8 mouse cellular contexts compared by ENCODE assay signal in genomic region chr6:39205064-39205649, GRCm38 (mm10). TPM values are rescaled to one million over a fixed set of nuclear protein-coding genes. Genes with fewer than 3 reads are reported as not detected.
DNase-seq lines count a peak whose midpoint lies in the region; ATAC-seq and TF ChIP-seq lines count a peak whose summit lies in the region.

No protein-coding gene starts in this region.

- no peaks in the 10 kb centered on the region for H3K36me3 ChIP-seq in embryonic facial prominence, embryonic 12.5 days
- H3K36me3 ChIP-seq in intestine, postnatal 0 days (ENCODE audit: control insufficient read depth, insufficient read depth) = no peaks in the 10 kb centered on the region
- H3K36me3 ChIP-seq in limb, embryonic 13.5 days = no peaks in the 10 kb centered on the region
- no peaks in the 10 kb centered on the region for H3K36me3 ChIP-seq in midbrain, embryonic 15.5 days (replicated peaks)

- no peaks in the 10 kb centered on the region for H3K27me3 ChIP-seq in embryonic facial prominence, embryonic 12.5 days
- no peaks in the 10 kb centered on the region for H3K27me3 ChIP-seq in intestine, postnatal 0 days (replicated peaks; ENCODE audit: control insufficient read depth, insufficient read depth, low read length)
- H3K27me3 ChIP-seq in limb, embryonic 13.5 days = no peaks in the 10 kb centered on the region
- H3K27me3 ChIP-seq in midbrain, embryonic 15.5 days (replicated peaks) = no peaks in the 10 kb centered on the region

- H3K4me1 ChIP-seq in embryonic facial prominence, embryonic 12.5 days = 0 out of 2 replicates have a peak, but pooled peaks cover 5% of the 10 kb centered on the region
- H3K4me1 ChIP-seq in intestine, postnatal 0 days (replicated peaks; ENCODE audit: control insufficient read depth, insufficient read depth, low read length) = no peaks in the 10 kb centered on the region
- H3K4me1 ChIP-seq in limb, embryonic 13.5 days = peaks cover 16% of the 10 kb centered on the region
- peaks cover 22% of the 10 kb centered on the region for H3K4me1 ChIP-seq in midbrain, embryonic 15.5 days

- H3K4me2 ChIP-seq in embryonic facial prominence, embryonic 12.5 days (replicated peaks) = peak overlapping the region; percentile 56
- H3K4me2 ChIP-seq in intestine, postnatal 0 days (replicated peaks; ENCODE audit: low read depth) = peak overlapping the region; percentile 85
- H3K4me2 ChIP-seq in limb, embryonic 13.5 days (replicated peaks) = peak overlapping the region; percentile 71
- peak overlapping the region; percentile 78 for H3K4me2 ChIP-seq in midbrain, embryonic 15.5 days

- DNase-seq in 3134 (ENCODE audit: extremely low read depth, insufficient read length, low spot score) = peak; percentile 62
- peak; percentile 82 for DNase-seq in adrenal gland, postnatal 10 days
- peak; percentile 72 to 76 for DNase-seq in spleen, adult 18-20 months

- peak overlapping the region; percentile 92 for H3K9ac ChIP-seq in embryonic facial prominence, embryonic 12.5 days
- peak overlapping the region; percentile 98 for H3K9ac ChIP-seq in intestine, postnatal 0 days (ENCODE audit: low read depth, low read length)
- H3K9ac ChIP-seq in limb, embryonic 13.5 days = peak overlapping the region; percentile 98
- H3K9ac ChIP-seq in midbrain, embryonic 15.5 days = peak overlapping the region; percentile 93

- H3K4me3 ChIP-seq in embryonic facial prominence, embryonic 12.5 days = peak overlapping the region; percentile 93
- peak overlapping the region; percentile 81 for H3K4me3 ChIP-seq in intestine, postnatal 0 days (ENCODE audit: low read depth, low read length)
- H3K4me3 ChIP-seq in limb, embryonic 13.5 days = peak overlapping the region; percentile 99
- H3K4me3 ChIP-seq in midbrain, embryonic 15.5 days = peak overlapping the region; percentile 95

- WGBS in embryonic facial prominence, embryonic 12.5 days = under 1% methylated on average over 30 of the region's 30 CpGs
- WGBS in intestine, postnatal 0 days = under 1% methylated on average over 30 of the region's 30 CpGs
- WGBS in limb, embryonic 13.5 days = under 1% methylated on average over 30 of the region's 30 CpGs
- WGBS in midbrain, embryonic 15.5 days = under 1% methylated on average over 29 of the region's 30 CpGs

- peak; percentile 44; the same call in 1 of the 2 replicates for ATAC-seq in embryonic facial prominence, embryonic 12.5 days (ENCODE audit: insufficient number of reproducible peaks, insufficient read depth, low FRiP score, low TSS enrichment)
- ATAC-seq in granulocyte monocyte progenitor cell, adult 5-6 weeks (replicated peaks; ENCODE audit: poor library complexity, severe bottlenecking) = peak; percentile 72
- peak; percentile 45 for ATAC-seq in intestine, postnatal 0 days
- ATAC-seq in limb, embryonic 13.5 days (ENCODE audit: low FRiP score, low read depth) = peak; percentile 57
- peak; percentile 61 for ATAC-seq in midbrain, embryonic 15.5 days (replicated peaks)

- H3K27ac ChIP-seq in embryonic facial prominence, embryonic 12.5 days = peak overlapping the region; percentile 94
- H3K27ac ChIP-seq in intestine, postnatal 0 days (ENCODE audit: low read depth, low read length) = peak overlapping the region; percentile 98
- H3K27ac ChIP-seq in limb, embryonic 13.5 days = peak overlapping the region; percentile 98
- H3K27ac ChIP-seq in midbrain, embryonic 15.5 days = peak overlapping the region; percentile 96

- H3K9me3 ChIP-seq in embryonic facial prominence, embryonic 12.5 days = no peaks in the 10 kb centered on the region
- no peaks in the 10 kb centered on the region for H3K9me3 ChIP-seq in intestine, postnatal 0 days (ENCODE audit: control insufficient read depth)
- H3K9me3 ChIP-seq in limb, embryonic 13.5 days = no peaks in the 10 kb centered on the region
- H3K9me3 ChIP-seq in midbrain, embryonic 15.5 days = no peaks in the 10 kb centered on the region

- TF ChIP-seq CTCF in intestine, postnatal 0 days (IDR thresholded peaks at IDR 0.05; ENCODE audit: low read depth) = peak; percentile 86

RNA-seq across cellular contexts. Expression of gene Kdm7a, which starts 1.4 kb away (rescaled TPM):
- total RNA-seq in adrenal gland, postnatal 10 days (2021) = 10 to 100 TPM; 16.7 to 17.1 TPM
- polyA plus RNA-seq in embryonic facial prominence, embryonic 12.5 days (2016; fragmentation: Nextera tagmentation; extraction: Ambion mirVana) = 8.9 and 9.2 TPM in 2 replicates
- 8.2 and 12.2 TPM in 2 replicates for total RNA-seq in granulocyte monocyte progenitor cell, adult 5-6 weeks (2014; fragmentation: Nextera tagmentation)
- 9.9 and 11.0 TPM in 2 replicates for total RNA-seq in granulocyte monocyte progenitor cell, adult 5-6 weeks (2017)
- polyA plus RNA-seq in intestine, postnatal 0 days (2015; fragmentation: Nextera tagmentation; extraction: Ambion mirVana) = 2.3 and 2.9 TPM in 2 replicates
- 7.2 and 7.8 TPM in 2 replicates for polyA plus RNA-seq in limb, embryonic 13.5 days (2015; fragmentation: Nextera tagmentation; extraction: Ambion mirVana)
- 6.5 and 6.8 TPM in 2 replicates for polyA plus RNA-seq in midbrain, embryonic 15.5 days (2015; fragmentation: Nextera tagmentation; extraction: Ambion mirVana)

Comparison
In these comparisons a context has a peak if more than half of its experiments do, and no peak if none do; other contexts are left out.
1. Peak in every context shown above with its lines: DNase-seq, ATAC-seq, H3K4me3 ChIP-seq and H3K27ac ChIP-seq.